Mouse (Mus musculus) lung, postnatal 25 days (tissue): ENCODE data around the gene Gja5.
A peak's percentile ranks its signal among the peaks of the same experiment; 100 is the strongest.

Experiments
- DNase-seq: peaks from one replicate; pipeline ENCODE4 v3.0.0; 2022; ENCODE audit warnings: low spot score

Gja5 gene

GRCm38 (mm10) chr3:96936241-96936640, 31.7 kb downstream of the Gja5 start:
- DNase-seq: peak; percentile 33

- no peak for DNase-seq
Observed at GRCm38 (mm10) chr3:96937606-96938005, 33.1 kb downstream of the Gja5 start.

DNA sequence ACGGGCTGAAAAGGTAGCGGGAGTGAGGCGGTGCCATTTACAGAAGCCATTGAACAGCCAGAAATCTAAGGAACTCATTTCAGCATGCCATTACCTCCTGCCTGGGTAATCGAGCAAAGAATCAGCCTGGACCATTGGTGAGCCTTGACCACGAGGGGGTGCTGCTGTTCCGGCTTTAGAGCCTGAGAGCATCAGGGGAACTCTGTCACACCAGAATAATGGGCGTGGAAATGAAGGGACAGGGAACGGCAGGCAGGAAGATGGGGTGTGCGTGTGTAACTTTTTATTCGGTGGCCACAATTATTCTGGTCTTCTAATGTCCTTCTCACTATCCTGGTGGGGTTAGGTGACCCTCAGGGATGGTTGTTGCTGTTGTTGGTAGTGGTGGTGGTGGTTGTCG, 34.2 kb downstream of the Gja5 start:
- peak; percentile 87 for DNase-seq

GRCm38 (mm10) chr3:96942706-96943105, 38.2 kb downstream of the Gja5 start:
- no peak for DNase-seq

DNA sequence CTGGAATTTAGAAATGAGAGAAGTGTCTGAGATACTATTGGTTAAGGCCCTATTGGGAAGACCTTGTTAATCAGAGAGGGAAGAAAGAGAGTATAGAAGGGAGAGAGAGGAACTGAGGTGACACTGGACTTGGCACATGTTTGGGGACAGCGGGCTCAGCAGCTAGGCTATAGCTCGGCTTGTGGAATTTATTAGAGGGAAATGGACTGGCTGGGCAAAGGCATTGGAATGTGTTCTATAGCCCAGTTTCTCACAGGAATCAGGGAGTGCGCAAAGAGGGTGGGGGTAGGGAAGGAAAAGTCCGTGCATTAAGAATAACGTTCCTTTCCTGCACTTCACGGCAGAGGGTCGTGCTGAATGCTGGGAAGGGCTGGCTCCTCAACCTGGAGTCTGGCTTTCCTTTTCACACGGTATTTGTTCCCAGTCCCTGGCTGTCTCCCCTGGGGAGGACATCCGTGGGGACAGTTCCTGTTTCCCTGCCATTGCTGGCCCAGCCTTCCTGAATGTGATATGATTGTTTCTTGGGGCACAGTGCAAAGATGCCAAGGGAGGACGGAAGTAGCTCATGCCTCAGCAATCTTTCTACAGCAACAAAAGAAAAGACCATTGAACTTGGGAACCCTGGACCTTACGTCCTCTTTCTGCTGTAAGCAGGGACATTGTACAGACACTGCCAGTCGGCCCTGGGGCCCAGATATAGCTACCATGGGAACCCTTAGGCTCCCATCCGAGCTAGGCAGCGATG, 49.2 kb downstream of the Gja5 start:
- DNase-seq: peak; percentile 74

DNA sequence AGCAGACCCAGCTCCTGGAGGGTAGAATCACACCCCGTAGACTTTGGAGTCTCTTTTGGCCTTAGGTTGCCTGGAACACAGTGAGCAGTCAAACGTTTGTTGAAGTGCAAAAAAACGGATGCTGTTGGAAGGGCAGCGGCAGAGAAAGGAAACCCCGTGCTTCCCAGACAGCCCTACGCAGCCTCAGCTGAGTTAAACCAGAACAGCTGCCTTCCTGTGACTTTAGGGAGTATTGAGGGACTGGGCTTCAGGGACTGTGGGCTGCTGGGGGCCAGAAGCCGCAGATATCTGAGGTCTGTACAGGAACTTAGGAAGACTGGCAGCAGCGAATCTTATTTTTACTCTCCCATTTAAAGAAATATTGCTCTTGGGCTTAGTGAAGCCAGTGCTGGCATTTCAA, 56.1 kb downstream of the Gja5 start:
- DNase-seq: no peak

GRCm38 (mm10) chr3:96963088-96964034, 58.9 kb downstream of the Gja5 start:
- DNase-seq: no peak

GRCm38 (mm10) chr3:96970986-96971385, 66.5 kb downstream of the Gja5 start:
- DNase-seq: no peak

- DNase-seq: no peak
Observed at GRCm38 (mm10) chr3:96974467-96974866, 70.0 kb downstream of the Gja5 start.

- no peak for DNase-seq
Observed at GRCm38 (mm10) chr3:96975628-96976027, 71.1 kb downstream of the Gja5 start.

DNA sequence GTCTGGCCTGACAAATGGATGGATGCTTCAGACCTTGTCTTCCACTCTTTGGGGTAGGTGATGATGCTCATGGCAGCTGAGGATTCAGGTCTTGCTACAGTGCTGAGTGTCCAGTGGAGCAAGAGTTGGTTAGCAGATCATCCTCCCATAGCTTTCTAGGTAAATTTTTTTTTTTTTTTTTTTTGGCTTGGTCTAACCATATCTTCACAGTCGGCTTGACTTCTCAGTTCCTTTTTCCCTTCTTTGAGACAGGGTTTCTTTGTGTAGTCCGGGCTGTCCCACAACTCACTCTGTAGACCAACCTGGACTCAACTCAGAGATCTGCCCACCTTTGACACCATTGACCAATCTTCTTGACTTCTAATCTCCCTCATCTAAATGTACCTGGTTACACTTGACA, 73.0 kb downstream of the Gja5 start:
- DNase-seq: no peak

DNA sequence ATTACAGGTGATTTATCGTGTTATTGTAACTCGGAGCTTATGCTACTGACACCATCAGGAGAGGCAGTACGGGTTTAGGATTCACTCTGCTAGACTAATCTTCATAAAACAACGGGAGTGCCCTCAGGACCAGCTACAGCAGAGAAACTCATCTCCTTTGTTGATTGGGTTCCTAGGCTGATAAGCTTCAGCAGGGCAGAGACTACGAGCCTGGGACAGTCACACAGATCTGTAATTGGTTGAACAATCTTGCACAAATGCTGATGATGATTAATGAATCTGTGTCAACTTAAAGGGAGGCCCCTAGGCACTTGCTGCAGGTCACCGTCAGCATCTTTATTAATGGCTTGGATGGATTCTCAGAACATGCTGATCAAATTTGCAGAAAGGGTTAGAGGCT, 74.0 kb downstream of the Gja5 start:
- no peak for DNase-seq

DNA sequence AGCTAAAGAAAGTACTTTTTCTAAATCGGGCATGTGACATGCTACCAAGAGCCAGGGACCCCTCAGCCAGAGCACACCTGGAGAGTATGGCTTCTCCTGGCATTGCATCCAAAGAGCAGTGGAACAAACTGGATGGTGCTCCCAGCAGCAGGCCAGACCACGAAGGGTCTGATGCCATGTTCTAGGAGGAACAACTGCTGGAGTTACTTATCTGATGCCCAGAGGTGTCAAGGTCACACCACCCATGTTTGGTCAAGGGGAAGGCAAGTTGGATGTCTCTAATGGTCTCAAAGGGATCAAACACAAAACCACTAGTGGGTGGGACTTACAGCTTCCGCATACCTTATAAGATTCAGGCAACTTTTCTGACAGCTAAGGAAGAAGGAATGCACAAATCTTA, 74.5 kb downstream of the Gja5 start:
- no peak for DNase-seq

GRCm38 (mm10) chr3:96981833-96982232, 77.3 kb downstream of the Gja5 start:
- no peak for DNase-seq

DNA sequence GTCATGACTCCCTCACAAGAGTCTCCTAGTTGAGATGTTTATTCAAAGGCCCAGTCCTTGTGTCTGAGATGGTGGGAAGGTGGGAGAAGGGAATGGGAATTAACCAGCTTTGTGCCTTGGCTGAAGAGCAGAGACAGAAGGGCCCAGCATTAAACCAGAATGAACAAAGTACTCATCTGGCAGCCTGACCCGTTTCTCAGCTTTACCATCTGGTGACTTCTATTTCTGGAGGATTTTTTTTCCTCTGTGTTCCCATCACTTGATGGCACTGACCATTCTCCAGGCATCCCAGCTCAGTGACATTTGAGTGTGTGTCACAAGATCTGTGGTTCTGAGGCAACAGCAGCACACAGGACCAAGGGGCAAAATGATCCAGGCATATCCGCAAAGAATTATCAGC, 78.2 kb downstream of the Gja5 start:
- no peak for DNase-seq

- no peak for DNase-seq
Observed at GRCm38 (mm10) chr3:96992526-96992925, 88.0 kb downstream of the Gja5 start.

DNA sequence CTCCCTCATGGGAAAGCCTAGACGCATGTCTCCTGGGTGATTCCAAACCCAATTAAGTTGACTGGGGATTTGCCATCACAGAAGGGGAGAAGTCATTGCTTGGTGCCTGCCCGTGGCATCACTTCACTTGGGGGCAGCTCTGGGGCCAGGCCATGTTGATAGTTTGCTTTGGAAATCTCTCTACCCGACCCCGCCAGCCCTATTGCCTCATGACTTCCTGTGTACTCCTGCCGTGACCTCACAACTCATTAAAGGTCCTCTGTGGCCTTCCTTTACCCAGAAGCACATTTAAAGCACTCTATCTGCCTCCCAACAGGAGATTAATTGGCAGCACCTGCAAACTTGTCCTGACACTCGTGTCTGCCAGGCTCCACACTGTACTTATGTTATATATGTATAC, 93.3 kb downstream of the Gja5 start:
- peak; percentile 23 for DNase-seq

- no peak for DNase-seq
Observed at GRCm38 (mm10) chr3:97003111-97003510, 98.6 kb downstream of the Gja5 start.

GRCm38 (mm10) chr3:97004509-97004908, 100.0 kb downstream of the Gja5 start:
- DNase-seq: no peak

DNA sequence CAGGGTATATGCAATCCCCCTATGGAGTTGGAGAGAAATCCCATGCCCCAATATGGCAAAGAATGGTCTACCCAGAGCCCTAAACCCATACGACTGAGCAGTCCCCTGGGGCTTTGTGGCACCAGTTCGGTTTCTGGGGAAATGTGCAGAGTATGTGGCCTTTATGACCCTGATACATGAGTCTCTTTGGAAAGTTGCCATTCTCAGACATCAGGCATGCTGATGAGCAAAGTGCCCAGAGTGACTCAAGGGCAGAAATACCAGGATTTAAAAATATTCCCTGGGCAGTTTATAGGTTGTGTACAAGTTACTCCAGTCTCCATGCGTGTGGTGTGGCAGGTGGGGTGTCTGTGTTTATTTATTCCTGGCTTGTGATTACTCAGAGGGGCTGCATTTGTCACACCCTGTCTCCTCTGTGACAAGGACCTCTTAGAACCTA, 102.5 kb downstream of the Gja5 start:
- DNase-seq: no peak

DNA sequence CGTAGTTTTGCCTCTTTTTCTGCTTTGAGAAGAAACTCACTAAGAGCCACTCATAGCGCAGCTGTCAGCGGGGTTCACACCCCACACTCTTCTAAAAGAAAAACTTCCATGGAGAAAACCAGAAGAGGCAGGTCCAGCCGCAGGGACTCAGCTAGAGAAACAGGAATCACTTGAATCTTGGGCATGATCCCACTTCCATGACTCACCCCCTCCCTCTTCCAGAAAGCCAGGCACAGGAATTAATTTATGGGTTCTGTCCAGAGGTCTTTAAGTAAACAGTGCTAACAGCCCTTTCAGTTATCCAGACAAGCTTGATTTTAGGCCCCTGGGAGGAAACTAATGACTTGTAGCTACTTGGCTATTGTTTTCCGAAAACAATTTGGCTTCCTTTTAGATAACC, 120.7 kb downstream of the Gja5 start:
- DNase-seq: peak; percentile 69

DNA sequence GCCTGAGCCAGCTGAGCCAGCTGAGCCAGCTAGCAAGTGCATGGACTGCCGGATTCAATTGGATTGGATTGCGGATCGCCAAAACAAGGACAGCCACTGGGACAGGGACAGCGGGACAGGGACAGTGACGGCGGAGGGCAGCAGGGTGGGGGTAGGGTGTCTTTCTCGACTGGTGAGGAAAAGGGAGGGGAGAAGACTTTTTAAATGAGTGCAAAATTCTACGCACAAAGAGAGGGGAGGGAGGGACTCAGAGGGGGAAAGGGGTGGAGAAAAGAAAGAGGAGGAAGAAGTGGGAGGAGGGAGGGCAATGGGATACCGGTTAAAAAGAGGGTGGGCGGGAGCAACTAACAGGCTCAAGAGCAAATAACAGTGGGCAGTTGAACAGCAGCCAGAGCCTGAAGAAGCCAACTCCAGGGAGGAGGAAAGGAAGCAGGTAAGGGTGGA, 127.6 kb downstream of the Gja5 start:
- no peak for DNase-seq

GRCm38 (mm10) chr3:97035558-97035957, 131.1 kb downstream of the Gja5 start:
- DNase-seq: no peak
